Mouse (Mus musculus) midbrain, embryonic 11.5 days (tissue): Measurements from ENCODE around the gene Gm49322. TPM values are rescaled to one million over a fixed set of nuclear protein-coding genes. Genes with fewer than 3 reads are reported as not detected.
A peak's percentile ranks its signal among the peaks of the same experiment; 100 is the strongest.

Experiments used
- ATAC-seq: fragments of 200-750 bp; cut with Nextera tagmentation; 2 replicates; pipeline ENCODE4 v1.8.0; 2017; ENCODE audit warnings: moderate TSS enrichment, moderate library complexity; ENCODE audit not compliant: low FRiP score
- DNase-seq: peaks from one replicate; pipeline ENCODE4 v3.0.0; 2015; ENCODE audit warnings: low spot score; ENCODE audit errors: missing footprints
- H3K27ac ChIP-seq: fragments of 300-500 bp; sonication (generic); 2 replicates; pipeline ENCODE4 v1.5.1; 2014; ENCODE audit warnings: low read depth, low read length
- H3K27me3 ChIP-seq: fragments of 300-500 bp; sonication (generic); 2 replicates; pipeline ENCODE4 v1.6.1; 2014; ENCODE audit warnings: mild to moderate bottlenecking, low read length, moderate library complexity, mixed read lengths; ENCODE audit not compliant: control insufficient read depth, insufficient read depth
- H3K36me3 ChIP-seq: fragments of 300-500 bp; sonication (generic); 2 replicates; pipeline ENCODE4 v1.6.1; 2014; ENCODE audit warnings: mild to moderate bottlenecking, low read length, moderate library complexity, mixed read lengths; ENCODE audit not compliant: control insufficient read depth, insufficient read depth
- H3K4me1 ChIP-seq: fragments of 300-500 bp; sonication (generic); 2 replicates; pipeline ENCODE4 v1.6.1; 2014; ENCODE audit warnings: low read length; ENCODE audit not compliant: control insufficient read depth, insufficient read depth
- H3K4me2 ChIP-seq: fragments of 300-500 bp; sonication (generic); 2 replicates; pipeline ENCODE4 v1.6.1; 2014; ENCODE audit warnings: mild to moderate bottlenecking, moderate library complexity
- H3K4me3 ChIP-seq: fragments of 300-500 bp; sonication (generic); 2 replicates; pipeline ENCODE4 v1.5.1; 2014; ENCODE audit warnings: low read depth, low read length
- H3K9ac ChIP-seq: fragments of 300-500 bp; sonication (generic); 2 replicates; pipeline ENCODE4 v1.6.1; 2014; ENCODE audit warnings: low read length
- H3K9me3 ChIP-seq: fragments of 300-500 bp; sonication (generic); 2 replicates; pipeline ENCODE4 v1.6.1; 2016; ENCODE audit warnings: low read length; ENCODE audit not compliant: control insufficient read depth
- WGBS: fragments of 180-500 bp; shearing (Covaris S2); extraction: QIAGEN DNeasy Blood & Tissue Kit; methylation state at CpG from one replicate; pipeline ENCODE4 v1.1.7; 2014; 5-methylcytosine and 5-hydroxymethylcytosine counted together
- polyA plus RNA-seq: library from polyadenylated mRNA; unstranded; fragments of >200 nt; fragmentation: Nextera tagmentation; extraction: Ambion mirVana; gene quantifications from 2 replicates; pipeline ENCODE4 v1.2.1, GENCODE M21; 2014

Gene Gm49322
- polyA plus RNA-seq, 1 experiment from 2014 or later: 2.2 TPM

- WGBS: 21% methylated on average over 12 of the region's 12 CpGs
- no peak overlapping the region for H3K27ac ChIP-seq
- H3K4me1 ChIP-seq: peaks cover 17% of the 10 kb centered on the region
- DNase-seq (no peak), ATAC-seq (no peak)
- peak overlapping the region; percentile 97 for H3K4me2 ChIP-seq
- H3K36me3 ChIP-seq: no peaks in the 10 kb centered on the region; the same call in 1 of the 2 replicates
- H3K4me3 ChIP-seq: peak overlapping the region; percentile 95
- H3K9me3 ChIP-seq: no peaks in the 10 kb centered on the region
- H3K9ac ChIP-seq: peak overlapping the region; percentile 89
- no peaks in the 10 kb centered on the region for H3K27me3 ChIP-seq
Observed at GRCm38 (mm10) chr10:80589127-80589878, 16.5 kb upstream of the Gm49322 start.

- Histone ChIP-seq H3K27me3 (no peaks in the 10 kb centered on the region), H3K4me2 (peak within 1 kb of the TSS; percentile 97), H3K4me1 (peaks cover 17% of the 10 kb centered on the region), H3K36me3 (no peaks in the 10 kb centered on the region; the same call in 1 of the 2 replicates), H3K9me3 (no peaks in the 10 kb centered on the region), H3K9ac (peak within 1 kb of the TSS; percentile 89), H3K4me3 (peak within 1 kb of the TSS; percentile 95), H3K27ac (no peak within 1 kb of the TSS; the same call in 1 of the 2 replicates)
- WGBS: under 1% methylated on average over 73 of the region's 73 CpGs
- DNase-seq (peak; percentile 99), ATAC-seq (peak; percentile 98)
Observed at GRCm38 (mm10) chr10:80589879-80590854, 15.7 kb upstream of the Gm49322 start, which contains the start of gene Abhd17a. Gene Abhd17a (minus strand): TSS chr10:80590341.

- Histone ChIP-seq H3K4me2 (no peak overlapping the region), H3K27ac (no peak overlapping the region), H3K27me3 (no peaks in the 10 kb centered on the region), H3K36me3 (no peaks in the 10 kb centered on the region), H3K9ac (no peak overlapping the region), H3K9me3 (no peaks in the 10 kb centered on the region), H3K4me1 (no peaks in the 10 kb centered on the region), H3K4me3 (no peak overlapping the region)
- no peak for DNase-seq
- no peak for ATAC-seq
- WGBS: 42% methylated on average over 4 of the region's 4 CpGs
Observed at GRCm38 (mm10) chr10:80596318-80596717, 9.5 kb upstream of the Gm49322 start.

- Histone ChIP-seq H3K9ac (peak within 1 kb of the TSS; percentile 61), H3K4me3 (peak within 1 kb of the TSS; percentile 65), H3K4me1 (peaks cover 14% of the 10 kb centered on the region), H3K27ac (peak within 1 kb of the TSS; percentile 55; the same call in 1 of the 2 replicates), H3K36me3 (peaks cover 13% of the 10 kb centered on the region), H3K27me3 (no peaks in the 10 kb centered on the region), H3K4me2 (peak within 1 kb of the TSS; percentile 69), H3K9me3 (no peaks in the 10 kb centered on the region)
- ATAC-seq (peak; percentile 96), DNase-seq (peak; percentile 99)
- WGBS: under 1% methylated on average over 54 of the region's 54 CpGs
Observed at GRCm38 (mm10) chr10:80602698-80603325, 3.0 kb upstream of the Gm49322 start, which contains the start of the genes Scamp4 and Adat3. Gene Scamp4 (plus strand): TSS chr10:80602872. Gene Adat3 (plus strand): TSS chr10:80602880.

- H3K9me3 ChIP-seq: no peaks in the 10 kb centered on the region
- H3K4me2 ChIP-seq: peak overlapping the region; percentile 69
- peaks cover 14% of the 10 kb centered on the region for H3K4me1 ChIP-seq
- DNase-seq (no peak), ATAC-seq (0 out of 2 replicates have a peak, but pooled peaks have one; percentile 4)
- peak overlapping the region; percentile 55; the same call in 1 of the 2 replicates for H3K27ac ChIP-seq
- peaks cover 15% of the 10 kb centered on the region for H3K36me3 ChIP-seq
- peak overlapping the region; percentile 65 for H3K4me3 ChIP-seq
- peak overlapping the region; percentile 61 for H3K9ac ChIP-seq
- no peaks in the 10 kb centered on the region for H3K27me3 ChIP-seq
- 35% methylated on average over 7 of the region's 7 CpGs for WGBS
Observed at GRCm38 (mm10) chr10:80603364-80603763, 2.5 kb upstream of the Gm49322 start.

DNA sequence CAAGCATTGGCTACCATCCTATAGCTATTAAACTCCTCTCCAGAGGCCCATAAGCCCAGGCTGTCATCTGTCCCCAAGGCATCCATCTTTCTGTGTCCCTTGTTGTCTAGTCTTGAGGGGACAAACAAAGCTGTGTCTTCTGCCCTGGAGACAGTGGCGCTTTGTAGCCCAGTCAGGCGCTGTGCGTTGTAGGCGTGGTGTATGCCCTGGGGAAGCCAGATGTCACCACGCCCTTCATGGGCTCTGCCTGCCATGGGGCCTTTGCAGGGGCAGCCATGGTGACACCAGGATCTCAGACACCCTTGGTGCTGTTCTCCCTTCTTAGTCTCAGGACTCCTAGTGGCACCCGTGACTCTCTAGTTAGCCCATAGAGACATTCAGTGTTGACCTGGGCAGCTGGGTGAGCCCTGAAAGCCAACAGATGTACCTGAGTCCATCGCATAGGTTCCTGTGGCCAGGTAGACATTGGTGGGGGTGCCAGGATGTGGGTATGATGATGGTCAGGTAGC lies 1.8 kb upstream of the Gm49322 start:
- WGBS: 88% methylated on average over 7 of the region's 7 CpGs
- Histone ChIP-seq H3K27me3 (no peaks in the 10 kb centered on the region), H3K4me1 (peaks cover 14% of the 10 kb centered on the region), H3K36me3 (peaks cover 17% of the 10 kb centered on the region), H3K9me3 (no peaks in the 10 kb centered on the region), H3K4me2 (peak overlapping the region; percentile 69), H3K27ac (no peak overlapping the region), H3K4me3 (peak overlapping the region; percentile 65), H3K9ac (peak overlapping the region; percentile 61)
- ATAC-seq (no peak), DNase-seq (no peak)

DNA sequence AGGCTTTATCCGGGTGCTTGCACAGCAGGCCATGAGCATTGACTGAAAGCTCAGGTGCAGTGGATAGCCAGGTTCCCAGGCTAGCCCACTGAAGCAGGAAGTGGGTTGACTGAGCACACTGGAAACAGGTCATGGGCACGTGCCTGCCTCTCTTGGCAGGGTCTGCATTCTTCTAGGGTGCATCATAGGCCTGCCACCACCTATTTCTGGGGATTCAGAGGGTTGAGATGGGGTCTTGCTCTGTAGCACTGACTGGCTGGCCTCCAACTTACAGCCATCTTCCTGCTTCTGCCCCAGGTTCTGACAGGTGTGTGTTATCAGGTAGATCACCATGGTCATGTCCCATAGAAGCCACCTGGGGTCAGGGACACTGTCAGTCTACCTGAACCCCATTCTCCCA lies 833 bp upstream of the Gm49322 start:
- 74% methylated on average over 2 of the region's 2 CpGs for WGBS
- peak; percentile 61 for DNase-seq
- H3K9ac ChIP-seq: no peak overlapping the region
- peaks cover 17% of the 10 kb centered on the region for H3K36me3 ChIP-seq
- H3K4me2 ChIP-seq: no peak overlapping the region
- H3K27me3 ChIP-seq: no peaks in the 10 kb centered on the region
- H3K27ac ChIP-seq: no peak overlapping the region
- no peaks in the 10 kb centered on the region for H3K9me3 ChIP-seq
- no peak for ATAC-seq
- H3K4me3 ChIP-seq: no peak overlapping the region
- peaks cover 14% of the 10 kb centered on the region for H3K4me1 ChIP-seq

DNA sequence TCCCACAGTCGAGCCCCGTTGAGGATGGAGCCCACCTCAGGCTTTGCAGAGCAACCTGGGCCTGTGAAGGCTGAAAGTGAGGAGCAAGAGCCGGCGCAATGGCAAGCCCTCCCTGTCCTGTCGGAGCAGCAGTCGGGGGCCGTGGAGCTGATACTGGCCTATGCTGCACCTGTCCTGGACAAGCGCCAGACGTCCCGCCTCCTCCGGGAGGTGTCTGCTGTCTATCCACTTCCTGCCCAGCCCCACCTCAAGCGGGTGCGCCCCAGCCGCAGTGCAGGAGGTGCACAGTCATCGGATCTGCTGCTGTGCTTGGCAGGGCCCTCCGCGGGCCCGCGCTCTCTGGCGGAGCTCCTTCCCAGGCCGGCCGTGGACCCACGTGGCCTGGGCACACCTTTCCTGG lies 485 bp downstream of the Gm49322 start:
- no peak for ATAC-seq
- no peaks in the 10 kb centered on the region for H3K9me3 ChIP-seq
- DNase-seq: peak; percentile 33
- no peak overlapping the region for H3K4me2 ChIP-seq
- no peak overlapping the region for H3K4me3 ChIP-seq
- peaks cover 14% of the 10 kb centered on the region for H3K4me1 ChIP-seq
- no peaks in the 10 kb centered on the region for H3K27me3 ChIP-seq
- H3K27ac ChIP-seq: no peak overlapping the region
- WGBS: 93% methylated on average over 23 of the region's 23 CpGs
- peaks cover 17% of the 10 kb centered on the region for H3K36me3 ChIP-seq
- no peak overlapping the region for H3K9ac ChIP-seq
